Mouse (Mus musculus): ENCODE data around the gene Gpr63.

DNA sequence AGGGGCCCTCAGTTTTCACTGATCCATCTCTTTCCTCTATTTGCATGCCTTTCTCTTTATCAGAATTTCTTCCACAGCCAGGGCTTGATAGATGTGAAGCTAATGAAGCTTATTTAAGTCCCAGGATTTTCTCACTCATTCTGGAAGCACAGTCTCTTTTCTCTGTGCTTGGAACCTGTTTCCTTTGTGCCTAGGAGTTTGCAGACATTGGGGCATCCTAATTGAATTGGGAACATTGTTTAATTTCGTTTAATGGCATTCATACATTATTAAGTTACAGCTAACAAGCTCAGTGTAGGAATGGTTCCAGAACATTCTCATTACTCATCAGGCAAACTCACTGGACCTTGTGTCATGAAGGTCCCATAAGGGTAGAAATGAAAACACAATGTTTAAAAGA, 62.5 kb downstream of the Gpr63 start:
- no peak for TF ChIP-seq EP300 (IDR thresholded peaks at IDR 0.05)
- no peak for TF ChIP-seq CTCF (IDR thresholded peaks at IDR 0.05)

Measured in lung, postnatal 0 days (tissue).